Mouse (Mus musculus) ES-Bruce4 (cell line): ENCODE results near the gene Snx9. TPM values are rescaled to one million over a fixed set of nuclear protein-coding genes. Genes with fewer than 3 reads are reported as not detected.

ENCODE experiments used
- H3K27ac ChIP-seq: 2 replicates; pipeline ENCODE4 v1.5.1; 2012; ENCODE audit warnings: low read length, inconsistent platforms; ENCODE audit not compliant: insufficient read depth
- H3K27me3 ChIP-seq: 2 replicates; pipeline ENCODE4 v1.6.1; 2012; ENCODE audit warnings: mild to moderate bottlenecking, low read length, inconsistent platforms; ENCODE audit not compliant: control insufficient read depth, poor library complexity, insufficient read depth, severe bottlenecking
- H3K36me3 ChIP-seq: 2 replicates; pipeline ENCODE4 v1.6.1; 2012; ENCODE audit warnings: inconsistent platforms, mild to moderate bottlenecking, low read length, moderate library complexity; ENCODE audit not compliant: control insufficient read depth, poor library complexity, insufficient read depth, severe bottlenecking
- H3K4me1 ChIP-seq: one replicate; pipeline ENCODE4 v1.8.1; 2011; ENCODE audit warnings: low read length; ENCODE audit not compliant: control insufficient read depth, insufficient read depth
- H3K4me3 ChIP-seq: 2 replicates; pipeline ENCODE4 v1.5.1; 2011; ENCODE audit warnings: low read depth, mild to moderate bottlenecking, low read length
- H3K9ac ChIP-seq: 2 replicates; pipeline ENCODE4 v1.6.1; 2012; ENCODE audit warnings: low read depth, mild to moderate bottlenecking, inconsistent platforms; ENCODE audit not compliant: poor library complexity, severe bottlenecking
- H3K9me3 ChIP-seq: replicated peaks from 2 replicates; pipeline ENCODE4 v1.6.1; 2012; ENCODE audit warnings: mild to moderate bottlenecking, low read length, inconsistent platforms; ENCODE audit not compliant: control insufficient read depth, poor library complexity, insufficient read depth, severe bottlenecking
- CTCF ChIP-seq: IDR thresholded peaks from one replicate; pipeline ENCODE4 v1.8.1; 2011; ENCODE audit warnings: low read depth, low read length
- EP300 ChIP-seq: IDR thresholded peaks from 2 replicates; pipeline ENCODE4 v1.6.1; 2011; ENCODE audit warnings: low read depth, low read length; ENCODE audit not compliant: insufficient read depth
- POLR2A ChIP-seq: IDR thresholded peaks from one replicate; pipeline ENCODE4 v1.8.1; 2011; ENCODE audit warnings: low read length; ENCODE audit not compliant: insufficient read depth
- polyA plus RNA-seq: library from polyadenylated mRNA; stranded (reverse); fragments of >200 nt; gene quantifications from 2 replicates; pipeline ENCODE4 v1.2.4, GENCODE M21; 2011; ENCODE audit warnings: low read depth; ENCODE audit not compliant: missing spikeins, insufficient read depth, insufficient read length

Gene Snx9
- polyA plus RNA-seq, 1 experiment: 46.8 TPM

DNA sequence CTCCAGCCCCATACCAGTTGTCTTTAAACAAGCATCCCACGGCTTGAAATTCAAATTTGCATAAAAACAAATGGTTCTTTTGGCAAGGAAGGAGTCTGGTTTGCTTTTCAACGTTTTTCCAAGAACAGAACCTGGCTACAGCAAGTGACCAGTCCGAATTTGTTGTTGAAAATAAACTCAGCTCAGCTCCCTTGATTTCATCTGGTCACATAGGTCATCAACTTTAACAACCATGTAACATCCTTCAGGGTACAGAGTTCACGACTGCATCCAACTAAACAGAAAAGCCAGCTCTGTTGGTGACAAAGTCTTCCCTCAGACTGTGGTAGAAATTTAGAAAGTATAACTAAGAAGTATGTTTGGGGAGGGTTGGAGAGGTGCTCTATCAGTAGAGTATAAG is 21.7 kb downstream of the Snx9 start:
- Histone ChIP-seq H3K36me3 (no peaks in the 10 kb centered on the region), H3K4me3 (no peak overlapping the region), H3K4me1 (peaks cover 4% of the 10 kb centered on the region), H3K27ac (no peak overlapping the region), H3K9ac (no peak overlapping the region), H3K27me3 (no peaks in the 10 kb centered on the region), H3K9me3 (no peaks in the 10 kb centered on the region)
- no peak for TF ChIP-seq POLR2A
- TF ChIP-seq EP300: no peak
- TF ChIP-seq CTCF: no peak

DNA sequence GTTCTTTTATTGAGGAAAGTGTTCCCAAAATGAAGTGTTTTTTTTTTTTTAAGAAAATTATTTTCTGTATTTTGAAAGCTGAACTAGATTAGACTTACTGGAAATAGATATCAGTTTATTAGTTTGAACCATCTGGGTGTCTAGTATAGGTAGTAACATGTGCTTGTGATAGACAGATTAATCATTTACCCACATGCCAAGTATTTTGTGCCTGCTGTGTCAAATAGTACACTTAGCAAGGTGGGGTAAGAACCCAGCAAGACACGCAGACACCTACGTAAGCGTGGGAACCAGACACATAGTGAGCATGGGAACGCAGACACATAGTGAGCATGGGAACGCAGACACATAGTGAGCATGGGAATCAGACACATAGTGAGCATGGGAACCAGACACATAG is 22.6 kb downstream of the Snx9 start:
- H3K9ac ChIP-seq: no peak overlapping the region
- H3K27me3 ChIP-seq: no peaks in the 10 kb centered on the region
- H3K4me1 ChIP-seq: peaks cover 4% of the 10 kb centered on the region
- no peak overlapping the region for H3K27ac ChIP-seq
- no peak overlapping the region for H3K4me3 ChIP-seq
- H3K36me3 ChIP-seq: no peaks in the 10 kb centered on the region
- H3K9me3 ChIP-seq: no peaks in the 10 kb centered on the region
- TF ChIP-seq POLR2A (no peak), CTCF (no peak), EP300 (no peak)

DNA sequence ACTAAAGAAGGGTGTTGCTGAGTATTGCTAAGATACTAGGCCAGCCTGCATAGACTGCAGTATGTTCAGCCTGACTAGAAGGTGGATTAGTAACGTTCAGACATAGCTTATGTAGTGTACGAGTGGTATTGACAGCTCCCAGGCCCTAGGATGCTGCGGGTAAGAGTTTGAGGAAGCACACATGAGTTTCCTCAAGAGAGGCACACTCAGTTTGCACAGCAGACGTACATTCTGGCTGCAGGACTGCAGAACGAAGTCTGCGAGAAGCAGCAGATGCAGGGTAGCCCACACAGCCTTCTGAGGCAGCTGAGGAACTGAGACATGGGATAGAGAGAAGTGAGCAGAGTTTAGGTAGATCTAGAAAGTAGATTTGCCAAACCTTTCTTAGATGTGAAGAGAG is 26.3 kb downstream of the Snx9 start:
- Histone ChIP-seq H3K4me1 (no peaks in the 10 kb centered on the region), H3K9ac (no peak overlapping the region), H3K27ac (no peak overlapping the region), H3K36me3 (no peaks in the 10 kb centered on the region), H3K4me3 (no peak overlapping the region), H3K27me3 (no peaks in the 10 kb centered on the region), H3K9me3 (no peaks in the 10 kb centered on the region)
- TF ChIP-seq CTCF (no peak), POLR2A (no peak), EP300 (no peak)

DNA sequence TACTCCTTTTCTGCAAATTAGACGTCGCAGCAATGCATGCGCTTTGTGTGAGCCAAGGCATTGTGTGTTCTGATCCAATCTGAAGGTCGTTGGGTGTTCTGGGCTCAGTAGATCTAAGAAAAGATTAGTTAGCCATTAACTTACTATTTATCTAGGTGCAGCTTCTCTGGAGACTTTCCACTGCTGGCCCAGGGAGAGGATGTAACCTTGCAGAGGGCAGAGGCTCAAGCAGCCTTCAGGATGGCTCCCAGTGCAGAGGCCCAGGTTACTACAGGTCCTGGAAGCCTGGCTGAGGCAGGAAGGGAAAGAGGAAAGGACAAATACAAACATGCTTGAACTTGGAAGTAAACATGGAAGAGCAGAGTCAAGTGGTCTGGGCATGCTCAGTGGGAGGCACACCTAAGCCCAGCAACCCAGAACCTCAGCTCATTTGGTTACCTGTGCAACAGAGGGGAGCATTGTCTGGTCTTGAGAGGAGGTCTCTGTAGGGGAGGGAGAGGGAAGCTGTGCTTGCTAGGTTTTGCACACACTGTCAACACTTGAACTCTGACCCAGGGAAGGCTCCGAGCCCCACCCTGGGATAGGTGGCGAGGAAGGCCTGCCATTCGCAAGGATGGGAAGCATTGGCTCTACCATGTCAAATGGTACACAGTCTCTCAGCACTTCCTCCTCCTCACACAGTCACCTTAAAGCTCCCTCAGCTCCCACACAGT is 27.3 kb downstream of the Snx9 start:
- Histone ChIP-seq H3K27me3 (no peaks in the 10 kb centered on the region), H3K4me3 (no peak overlapping the region), H3K36me3 (no peaks in the 10 kb centered on the region), H3K9ac (no peak overlapping the region), H3K9me3 (no peaks in the 10 kb centered on the region), H3K27ac (no peak overlapping the region), H3K4me1 (no peaks in the 10 kb centered on the region)
- no peak for TF ChIP-seq POLR2A
- no peak for TF ChIP-seq CTCF
- TF ChIP-seq EP300: no peak

DNA sequence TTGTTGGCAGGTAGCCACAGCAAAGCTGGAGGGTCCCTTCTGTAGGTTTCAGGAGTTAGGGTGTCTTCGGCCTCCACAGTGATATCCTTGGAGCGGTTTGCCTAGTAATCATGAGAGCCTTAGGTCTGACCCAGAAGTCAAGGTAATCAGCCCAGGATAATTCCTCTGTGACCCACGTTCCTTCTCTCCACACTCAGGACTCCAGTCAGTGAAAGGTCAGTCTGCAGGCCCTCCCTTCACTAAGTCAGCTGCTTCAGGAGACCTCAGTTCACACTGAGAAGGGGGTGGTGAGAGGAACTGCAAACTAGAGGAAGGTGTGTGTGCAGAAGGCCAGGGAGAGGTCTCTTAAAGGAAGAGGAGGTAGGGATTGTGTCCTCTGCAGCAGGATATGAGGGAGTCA is 28.3 kb downstream of the Snx9 start:
- no peaks in the 10 kb centered on the region for H3K9me3 ChIP-seq
- H3K27me3 ChIP-seq: no peaks in the 10 kb centered on the region
- no peaks in the 10 kb centered on the region for H3K4me1 ChIP-seq
- no peak overlapping the region for H3K9ac ChIP-seq
- no peak for TF ChIP-seq CTCF
- no peak for TF ChIP-seq POLR2A
- no peak for TF ChIP-seq EP300
- H3K4me3 ChIP-seq: no peak overlapping the region
- H3K36me3 ChIP-seq: no peaks in the 10 kb centered on the region
- no peak overlapping the region for H3K27ac ChIP-seq

DNA sequence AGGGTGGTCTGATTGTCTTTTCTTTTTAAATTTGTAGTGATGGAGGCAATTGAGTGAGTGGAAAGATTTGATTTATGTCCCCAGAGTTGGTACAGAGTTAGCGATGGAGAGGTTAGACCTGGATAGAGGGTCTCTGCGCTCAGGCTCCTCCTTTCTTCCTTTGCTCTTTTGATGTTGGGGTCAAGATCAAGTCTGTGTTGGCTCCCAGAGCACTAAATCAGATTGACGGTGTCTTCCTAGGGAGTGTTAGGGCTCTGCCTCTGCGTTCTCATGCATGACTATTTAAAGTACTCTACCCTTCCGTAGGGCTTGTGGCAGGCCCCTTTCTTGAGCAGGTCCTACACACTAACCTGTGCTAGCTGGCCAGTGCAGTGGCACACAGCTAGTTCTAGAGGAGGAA is 28.9 kb downstream of the Snx9 start:
- H3K9ac ChIP-seq: no peak overlapping the region
- no peaks in the 10 kb centered on the region for H3K27me3 ChIP-seq
- TF ChIP-seq POLR2A (no peak), CTCF (no peak), EP300 (no peak)
- H3K4me3 ChIP-seq: no peak overlapping the region
- H3K36me3 ChIP-seq: no peaks in the 10 kb centered on the region
- H3K9me3 ChIP-seq: no peaks in the 10 kb centered on the region
- H3K27ac ChIP-seq: no peak overlapping the region
- no peaks in the 10 kb centered on the region for H3K4me1 ChIP-seq
